Mouse (Mus musculus) stomach, embryonic 14.5 days (tissue): ENCODE results near the gene Sos2. TPM values are rescaled to one million over a fixed set of nuclear protein-coding genes. Genes with fewer than 3 reads are reported as not detected.

ENCODE experiments used
- ATAC-seq: fragments of 200-750 bp; cut with Nextera tagmentation; 2 replicates; pipeline ENCODE4 v1.8.0; 2017; ENCODE audit warnings: low read depth, moderate TSS enrichment; ENCODE audit not compliant: insufficient number of reproducible peaks, insufficient read depth, low FRiP score
- H3K27ac ChIP-seq: fragments of 300-500 bp; sonication (generic); 2 replicates; pipeline ENCODE4 v1.5.1; 2014; ENCODE audit warnings: mild to moderate bottlenecking, low read length, moderate library complexity, mixed read lengths
- H3K27me3 ChIP-seq: fragments of 300-500 bp; sonication (generic); 2 replicates; pipeline ENCODE4 v1.6.1; 2014; ENCODE audit warnings: low read length, control low read depth, mixed read lengths; ENCODE audit not compliant: control insufficient read depth, insufficient read depth
- H3K36me3 ChIP-seq: fragments of 300-500 bp; sonication (generic); 2 replicates; pipeline ENCODE4 v1.6.1; 2014; ENCODE audit warnings: mild to moderate bottlenecking, control low read depth, low read length, moderate library complexity, mixed read lengths; ENCODE audit not compliant: control insufficient read depth, insufficient read depth
- H3K4me1 ChIP-seq: fragments of 300-500 bp; sonication (generic); 2 replicates; pipeline ENCODE4 v1.6.1; 2014; ENCODE audit warnings: low read length, control low read depth, mixed read lengths; ENCODE audit not compliant: control insufficient read depth, insufficient read depth
- H3K4me2 ChIP-seq: fragments of 300-500 bp; sonication (generic); replicated peaks from 2 replicates; pipeline ENCODE4 v1.6.1; 2014; ENCODE audit warnings: low read depth, low read length, control low read depth
- H3K4me3 ChIP-seq: fragments of 300-500 bp; sonication (generic); 2 replicates; pipeline ENCODE4 v1.5.1; 2014; ENCODE audit warnings: low read depth, low read length, control low read depth
- H3K9ac ChIP-seq: fragments of 300-500 bp; sonication (generic); replicated peaks from 2 replicates; pipeline ENCODE4 v1.6.1; 2014; ENCODE audit warnings: low read depth, mild to moderate bottlenecking, control low read depth, low read length, moderate library complexity, mixed read lengths
- H3K9me3 ChIP-seq: fragments of 300-500 bp; sonication (generic); 2 replicates; pipeline ENCODE4 v1.6.1; 2016; ENCODE audit warnings: low read depth, low read length, control low read depth; ENCODE audit not compliant: control insufficient read depth
- WGBS: fragments of 180-500 bp; shearing (Covaris S2); extraction: QIAGEN DNeasy Blood & Tissue Kit; methylation state at CpG from one replicate; pipeline ENCODE4 v1.1.7; 2014; 5-methylcytosine and 5-hydroxymethylcytosine counted together
- polyA plus RNA-seq: library from polyadenylated mRNA; unstranded; fragments of >200 nt; fragmentation: Nextera tagmentation; extraction: Ambion mirVana; gene quantifications from 2 replicates; pipeline ENCODE4 v1.2.1, GENCODE M21; 2014

Sos2 gene
- 14.3 and 15.0 TPM in 2 replicates for polyA plus RNA-seq

DNA sequence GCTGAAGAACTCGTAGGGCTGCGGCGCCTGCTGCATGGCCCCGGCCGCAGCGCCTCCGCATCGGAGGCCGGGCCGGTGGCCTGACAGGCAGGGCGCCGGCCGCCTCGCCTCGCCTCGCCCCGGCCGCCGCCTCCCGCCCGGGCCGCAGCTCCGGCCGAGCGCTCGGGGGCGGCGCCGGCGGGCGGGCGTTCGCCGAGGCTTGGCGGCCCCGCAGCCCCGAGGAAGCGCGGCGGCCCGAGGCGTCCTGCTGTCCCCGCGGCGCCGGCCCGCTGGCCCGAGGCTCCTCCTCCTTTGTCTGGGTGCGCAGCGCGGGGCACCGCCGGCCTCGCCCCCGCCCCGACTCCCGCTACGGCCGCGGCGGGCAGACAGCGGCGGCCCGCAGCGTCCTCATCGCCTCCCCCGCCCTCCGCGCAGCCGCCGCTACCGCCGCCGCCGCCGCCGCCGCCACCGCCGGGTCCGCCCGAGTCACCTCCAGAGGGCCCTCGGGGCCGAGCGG lies at the start of gene Sos2:
Gene Sos2 (minus strand): TSS at position 287 of the 496 bp plus-strand sequence.
- peak within 1 kb of the TSS; percentile 48 for H3K4me2 ChIP-seq
- H3K4me3 ChIP-seq: peak within 1 kb of the TSS; percentile 87
- no peaks in the 10 kb centered on the region for H3K9me3 ChIP-seq
- peaks cover 18% of the 10 kb centered on the region; the same call in 1 of the 2 replicates for H3K4me1 ChIP-seq
- under 1% methylated on average over 64 of the region's 85 CpGs for WGBS
- peak within 1 kb of the TSS; percentile 97 for H3K9ac ChIP-seq
- peak within 1 kb of the TSS; percentile 98 for H3K27ac ChIP-seq
- no peaks in the 10 kb centered on the region for H3K27me3 ChIP-seq
- peak; percentile 82 for ATAC-seq
- no peaks in the 10 kb centered on the region for H3K36me3 ChIP-seq

DNA sequence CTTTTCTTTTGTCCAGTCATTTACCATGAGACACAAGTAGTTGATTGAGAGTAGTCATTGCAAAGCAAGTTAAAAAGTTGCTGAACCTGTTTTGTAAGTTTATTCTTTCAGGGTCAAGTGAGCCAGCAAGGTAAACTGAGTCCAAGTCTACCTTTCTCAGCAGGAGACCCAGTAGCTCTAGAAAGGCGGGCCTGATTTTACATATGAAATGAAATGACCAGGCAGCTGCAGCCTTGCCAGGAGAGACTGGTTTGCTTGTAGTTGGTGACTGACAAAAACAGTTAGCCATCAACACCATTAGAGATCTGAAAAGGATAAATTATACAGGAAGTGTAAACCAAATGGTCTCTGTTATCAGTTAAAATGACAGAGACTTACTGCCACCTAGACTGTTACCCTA lies 48.7 kb upstream of the Sos2 start:
- no peaks in the 10 kb centered on the region for H3K27me3 ChIP-seq
- H3K27ac ChIP-seq: no peak overlapping the region
- H3K4me3 ChIP-seq: no peak overlapping the region
- 84% methylated on average over 1 of the region's 1 CpGs for WGBS
- ATAC-seq: no peak
- no peak overlapping the region for H3K9ac ChIP-seq
- H3K4me2 ChIP-seq: no peak overlapping the region
- no peaks in the 10 kb centered on the region for H3K9me3 ChIP-seq
- no peaks in the 10 kb centered on the region; the same call in 1 of the 2 replicates for H3K36me3 ChIP-seq
- H3K4me1 ChIP-seq: no peaks in the 10 kb centered on the region

DNA sequence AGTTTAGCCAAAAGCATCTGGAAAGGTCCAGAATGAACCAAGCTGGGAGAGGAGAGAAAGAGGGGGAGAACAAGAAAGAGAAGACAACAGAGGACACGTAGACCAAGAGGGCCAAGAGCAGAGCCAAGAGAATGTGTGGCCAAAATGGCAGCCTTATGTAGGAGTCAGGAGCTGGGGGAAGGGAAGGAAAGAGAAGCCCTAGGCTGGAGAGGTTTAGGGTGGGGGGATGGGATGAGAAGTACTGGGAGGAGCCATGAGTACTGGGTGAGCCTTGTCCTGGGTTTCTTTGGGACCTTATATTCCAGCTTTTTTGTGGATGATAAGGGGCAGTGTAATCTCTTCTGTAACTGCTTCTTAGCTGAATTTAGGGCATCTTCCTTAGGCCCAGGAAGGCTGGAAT lies 47.6 kb upstream of the Sos2 start:
- no peak overlapping the region for H3K4me2 ChIP-seq
- WGBS: 84% methylated on average over 1 of the region's 1 CpGs
- no peaks in the 10 kb centered on the region; the same call in 1 of the 2 replicates for H3K36me3 ChIP-seq
- ATAC-seq: no peak
- H3K27me3 ChIP-seq: no peaks in the 10 kb centered on the region
- no peaks in the 10 kb centered on the region for H3K9me3 ChIP-seq
- no peak overlapping the region for H3K9ac ChIP-seq
- H3K27ac ChIP-seq: no peak overlapping the region
- no peak overlapping the region for H3K4me3 ChIP-seq
- no peaks in the 10 kb centered on the region for H3K4me1 ChIP-seq

DNA sequence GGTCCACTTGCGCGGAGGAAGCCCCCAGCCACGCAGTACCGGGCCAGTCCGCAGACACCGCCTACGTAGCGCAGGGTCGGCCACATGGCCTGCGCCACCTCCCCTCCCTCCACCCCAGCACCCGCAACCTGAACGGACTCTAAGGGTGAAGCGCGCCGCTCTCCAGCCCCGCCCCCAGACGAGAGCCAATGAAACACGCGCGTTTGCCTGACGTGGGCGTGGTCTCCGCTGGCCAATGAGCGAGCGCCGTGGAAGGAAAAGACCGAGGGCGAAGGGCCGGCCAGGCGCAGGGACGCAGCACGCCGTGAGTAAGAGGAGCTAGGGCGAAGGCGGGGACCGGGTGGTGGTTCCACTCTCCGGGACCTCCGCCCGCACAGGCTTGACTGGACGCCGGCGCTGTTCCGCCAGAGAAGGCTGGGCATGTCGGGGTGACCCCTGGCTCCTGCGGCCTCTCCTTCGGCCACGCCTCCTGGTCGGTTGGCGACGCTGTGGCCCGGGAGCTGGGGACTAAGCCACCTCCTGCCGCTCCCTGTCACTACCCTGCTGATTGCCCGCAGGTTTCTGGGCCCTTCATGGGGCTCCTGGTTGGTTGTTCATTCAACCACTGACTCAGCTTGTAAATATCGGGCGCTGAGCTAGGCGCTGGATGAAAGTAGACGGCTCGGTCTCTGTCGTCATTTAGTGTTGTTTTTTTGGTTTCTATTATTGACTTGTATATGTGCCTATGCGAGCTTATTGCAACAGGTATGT lies 43.2 kb upstream of the Sos2 start, which contains the start of the genes L2hgdh and Atp5s:
Gene L2hgdh (minus strand): TSS at position 163 of the 750 bp plus-strand sequence.
Gene Atp5s (plus strand): TSS at position 240 of the 750 bp plus-strand sequence.
- Histone ChIP-seq H3K4me2 (peak within 1 kb of the TSS; percentile 86), H3K9ac (peak within 1 kb of the TSS; percentile 67), H3K4me1 (peaks cover 8% of the 10 kb centered on the region; the same call in 1 of the 2 replicates), H3K36me3 (no peaks in the 10 kb centered on the region; the same call in 1 of the 2 replicates), H3K27ac (peak within 1 kb of the TSS; percentile 79), H3K9me3 (peaks cover 2% of the 10 kb centered on the region; the same call in 1 of the 2 replicates), H3K4me3 (peak within 1 kb of the TSS; percentile 75), H3K27me3 (no peaks in the 10 kb centered on the region)
- peak; percentile 96 for ATAC-seq
- under 1% methylated on average over 57 of the region's 60 CpGs for WGBS

DNA sequence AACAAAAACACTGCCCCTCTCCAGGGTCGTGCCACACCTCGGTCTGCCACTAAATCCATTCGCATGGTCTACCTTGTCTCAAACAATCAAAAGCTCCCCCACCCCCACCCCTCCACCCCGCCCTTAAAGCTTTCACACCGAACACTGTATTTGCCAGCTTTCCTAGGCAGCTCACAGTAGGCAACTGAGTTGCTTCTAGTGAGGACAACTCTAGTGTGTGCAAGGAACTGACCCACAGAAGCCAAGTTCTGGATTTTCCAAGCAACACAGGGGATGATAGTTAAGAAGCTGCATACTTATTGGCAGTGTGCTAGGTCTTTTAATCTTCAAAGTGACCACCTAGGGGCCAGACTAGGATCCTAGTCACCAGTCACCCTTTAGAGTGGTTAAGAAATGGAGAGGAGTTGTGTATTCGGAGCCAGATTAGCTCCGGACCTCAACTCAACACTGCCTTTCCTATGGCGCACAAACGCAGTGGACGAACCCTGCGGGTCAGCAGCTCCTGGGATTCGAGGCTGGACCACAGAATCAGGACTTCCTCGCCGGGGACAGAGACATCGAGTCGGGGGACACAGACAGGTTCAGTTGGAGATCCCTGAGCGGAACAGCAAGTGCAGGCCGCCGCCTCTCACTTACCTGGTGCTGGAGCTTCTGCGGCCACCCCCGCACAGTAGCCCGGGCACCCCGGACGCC lies 42.5 kb upstream of the Sos2 start:
- no peak; the same call in none of the 2 replicates for ATAC-seq
- 3% methylated on average over 24 of the region's 24 CpGs for WGBS
- no peak overlapping the region for H3K27ac ChIP-seq

DNA sequence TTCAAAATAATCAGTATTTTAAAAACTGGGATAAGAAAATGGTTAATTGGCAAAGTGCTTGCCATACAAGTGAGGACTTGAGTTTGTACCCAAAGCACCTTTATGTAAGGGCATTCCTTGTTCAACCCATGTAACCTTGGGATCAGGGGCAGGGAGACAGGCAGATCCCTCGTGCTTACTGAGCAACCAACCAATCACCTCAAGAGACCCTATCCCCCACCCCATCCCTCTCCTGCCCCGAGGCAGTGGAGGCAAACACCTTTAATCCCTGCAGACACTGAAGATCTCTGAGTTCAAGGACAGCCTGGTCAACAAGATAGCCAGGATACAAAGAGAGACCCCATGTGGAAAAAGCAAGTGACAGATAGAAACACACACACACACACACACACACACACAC lies 41.7 kb upstream of the Sos2 start:
- Histone ChIP-seq H3K4me1 (peaks cover 8% of the 10 kb centered on the region; the same call in 1 of the 2 replicates), H3K27ac (no peak overlapping the region), H3K4me3 (no peak overlapping the region), H3K36me3 (no peaks in the 10 kb centered on the region; the same call in 1 of the 2 replicates), H3K4me2 (peak overlapping the region; percentile 86), H3K9ac (no peak overlapping the region), H3K27me3 (no peaks in the 10 kb centered on the region), H3K9me3 (peaks cover 7% of the 10 kb centered on the region; the same call in 1 of the 2 replicates)
- 54% methylated on average over 2 of the region's 2 CpGs for WGBS
- no peak for ATAC-seq

More for the DNA sequence above, 42.5 kb upstream of the Sos2 start:
- Histone ChIP-seq H3K36me3 (no peaks in the 10 kb centered on the region; the same call in 1 of the 2 replicates), H3K9me3 (peaks cover 7% of the 10 kb centered on the region; the same call in 1 of the 2 replicates), H3K4me1 (peaks cover 8% of the 10 kb centered on the region; the same call in 1 of the 2 replicates), H3K4me3 (peak overlapping the region; percentile 75), H3K9ac (peak overlapping the region; percentile 45), H3K27me3 (no peaks in the 10 kb centered on the region), H3K4me2 (peak overlapping the region; percentile 86)

DNA sequence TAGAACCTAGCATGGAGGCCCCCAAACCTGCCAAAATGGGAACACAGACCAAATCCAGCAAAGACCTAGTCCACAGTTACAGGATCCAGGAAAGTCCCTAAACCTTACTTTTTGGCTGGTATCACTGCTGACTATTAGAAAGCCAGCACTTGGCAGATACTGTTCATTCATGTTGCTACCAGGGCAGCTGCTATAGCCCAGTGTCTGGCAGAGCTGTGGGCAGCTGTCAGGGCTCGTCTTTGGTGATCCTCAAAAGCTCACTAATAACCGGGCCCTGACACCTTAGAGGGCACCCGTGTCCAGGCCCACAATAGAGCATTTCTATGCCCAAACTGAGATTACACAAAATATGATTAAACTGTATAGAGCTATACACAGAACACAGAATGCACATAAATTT lies 41.2 kb upstream of the Sos2 start:
- H3K9ac ChIP-seq: no peak overlapping the region
- peaks cover 8% of the 10 kb centered on the region; the same call in 1 of the 2 replicates for H3K4me1 ChIP-seq

DNA sequence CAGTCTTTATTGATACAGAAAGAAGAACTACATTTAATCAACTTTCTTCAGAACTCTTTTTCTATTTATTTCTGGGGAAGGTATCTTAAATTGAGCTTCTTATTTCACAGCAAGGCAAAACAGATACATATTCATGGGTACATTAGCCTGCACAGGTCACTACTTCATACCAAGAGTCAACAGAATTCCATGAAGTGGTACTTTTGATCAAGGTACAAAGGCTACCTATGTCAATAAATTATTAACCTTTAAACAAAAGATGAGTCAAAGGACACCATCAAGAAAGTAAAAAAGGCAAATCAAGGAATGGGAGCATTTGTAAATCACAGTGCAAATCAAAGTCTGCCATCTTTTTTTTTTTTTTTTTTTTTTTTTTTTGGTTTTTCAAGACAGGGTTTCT lies 32.0 kb upstream of the Sos2 start:
- Histone ChIP-seq H3K4me1 (no peaks in the 10 kb centered on the region), H3K9ac (no peak overlapping the region), H3K4me2 (no peak overlapping the region), H3K27me3 (no peaks in the 10 kb centered on the region), H3K4me3 (no peak overlapping the region), H3K36me3 (no peaks in the 10 kb centered on the region; the same call in 1 of the 2 replicates), H3K27ac (no peak overlapping the region), H3K9me3 (no peaks in the 10 kb centered on the region)
- ATAC-seq: no peak

More for the DNA sequence above, 41.2 kb upstream of the Sos2 start:
- Histone ChIP-seq H3K27ac (no peak overlapping the region), H3K4me3 (no peak overlapping the region), H3K27me3 (no peaks in the 10 kb centered on the region), H3K36me3 (no peaks in the 10 kb centered on the region; the same call in 1 of the 2 replicates), H3K9me3 (peaks cover 7% of the 10 kb centered on the region; the same call in 1 of the 2 replicates), H3K4me2 (no peak overlapping the region)
- no peak for ATAC-seq
- WGBS: 87% methylated on average over 3 of the region's 3 CpGs
